Mouse (Mus musculus) CH12F3 (cell line): ENCODE data around the gene Ldah.

Experiments used
- in situ Hi-C: fragments of 300-500 bp; cut with MboI; formaldehyde crosslinking; loops from 2 replicates; pipeline ENCODE4 v1.14.3; 2020; ENCODE audit warnings: low sequenced_read_pairs

Ldah gene

GRCm38 (mm10) chr12:8281225-8282017, 73.5 kb downstream of the Ldah start:
- in situ Hi-C loops = no loop called here

- in situ Hi-C loops = no loop called here
Measured at GRCm38 (mm10) chr12:8287970-8288369, 80.1 kb downstream of the Ldah start.

GRCm38 (mm10) chr12:8289099-8289498, 81.2 kb downstream of the Ldah start:
- in situ Hi-C loops = no loop called here

- in situ Hi-C loops = no loop called here
Measured at GRCm38 (mm10) chr12:8289499-8289898, 81.6 kb downstream of the Ldah start.

GRCm38 (mm10) chr12:8291157-8291853, 83.4 kb downstream of the Ldah start:
- in situ Hi-C loops = no loop called here

- in situ Hi-C loops = no loop called here
Measured at GRCm38 (mm10) chr12:8295307-8295913, 87.5 kb downstream of the Ldah start.

GRCm38 (mm10) chr12:8296154-8296553, 88.2 kb downstream of the Ldah start:
- in situ Hi-C loops = no loop called here

- in situ Hi-C loops = no loop called here
Measured at GRCm38 (mm10) chr12:8297586-8298214, 89.8 kb downstream of the Ldah start.

GRCm38 (mm10) chr12:8298361-8299142, 90.6 kb downstream of the Ldah start:
- in situ Hi-C loops = no loop called here

GRCm38 (mm10) chr12:8299143-8300110, 91.5 kb downstream of the Ldah start:
- in situ Hi-C loops = loop anchor here (10.0 kb wide), 1 partner anchor 245 kb away; no protein-coding TSS in a partner anchor

- in situ Hi-C loops = loop anchor here (10.0 kb wide), 1 partner anchor 245 kb away; no protein-coding TSS in a partner anchor
Measured at GRCm38 (mm10) chr12:8300111-8300480, 92.2 kb downstream of the Ldah start.

- in situ Hi-C loops = loop anchor here (10.0 kb wide), 1 partner anchor 246 kb away; no protein-coding TSS in a partner anchor
Measured at GRCm38 (mm10) chr12:8300521-8300920, 92.6 kb downstream of the Ldah start.

- in situ Hi-C loops = loop anchor here (10.0 kb wide), 1 partner anchor 246 kb away; no protein-coding TSS in a partner anchor
Measured at GRCm38 (mm10) chr12:8301011-8301814, 93.3 kb downstream of the Ldah start.

- in situ Hi-C loops = loop anchor here (10.0 kb wide), 1 partner anchor 247 kb away; no protein-coding TSS in a partner anchor
Measured at GRCm38 (mm10) chr12:8301841-8302431, 94.0 kb downstream of the Ldah start, which contains the start of gene Gdf7. Gene Gdf7, minus strand, starts transcription at chr12:8301954.

- in situ Hi-C loops = loop anchor here (10.0 kb wide), 1 partner anchor 250 kb away; no protein-coding TSS in a partner anchor
Measured at GRCm38 (mm10) chr12:8305258-8305657, 97.4 kb downstream of the Ldah start.

- in situ Hi-C loops = loop anchor here (10.0 kb wide), 1 partner anchor 252 kb away; no protein-coding TSS in a partner anchor
Measured at GRCm38 (mm10) chr12:8306432-8306831, 98.5 kb downstream of the Ldah start.

- in situ Hi-C loops = loop anchor here (10.0 kb wide), 1 partner anchor 252 kb away; no protein-coding TSS in a partner anchor
Measured at GRCm38 (mm10) chr12:8306910-8307309, 99.0 kb downstream of the Ldah start.

GRCm38 (mm10) chr12:8310992-8311391, 103.1 kb downstream of the Ldah start:
- in situ Hi-C loops = no loop called here
